Mouse (Mus musculus) MEL (cell line): ENCODE data around the gene Gm21988. TPM values are rescaled to one million over a fixed set of nuclear protein-coding genes. Genes with fewer than 3 reads are reported as not detected.

Experiments
- DNase-seq: peaks from one replicate; pipeline ENCODE4 v3.0.0; 2011; ENCODE audit warnings: low read depth, low spot score
- H3K27ac ChIP-seq: 2 replicates; pipeline ENCODE4 v1.5.1; 2012; ENCODE audit warnings: low read depth, mild to moderate bottlenecking, control low read depth, low read length, moderate library complexity; ENCODE audit not compliant: control insufficient read depth
- H3K27me3 ChIP-seq, 2 experiments: fragments of 150-350 bp in 1 of 2; sonication (generic) in 1 of 2; 2 replicates each; pipeline ENCODE4 v1.6.1; 2012; ENCODE audit warnings: low read length in 2 of 2, mild to moderate bottlenecking in 2 of 2, improper control_type of control experiment in 1 of 2, moderate library complexity in 1 of 2; ENCODE audit not compliant: insufficient read depth in 2 of 2, control insufficient read depth in 1 of 2
- H3K36me3 ChIP-seq, 2 experiments: 2 replicates each; pipeline ENCODE4 v1.6.1; 2012 to 2014; ENCODE audit warnings: low read length in 2 of 2, improper control_type of control experiment in 1 of 2, inconsistent platforms in 1 of 2, mild to moderate bottlenecking in 1 of 2; ENCODE audit not compliant: insufficient read depth in 2 of 2, control insufficient read depth in 1 of 2
- H3K4me1 ChIP-seq, 2 experiments: fragments of 150-350 bp in 1 of 2; sonication (generic) in 1 of 2; 2 replicates each; pipeline ENCODE4 v1.6.1; 2012; ENCODE audit warnings: low read length in 2 of 2, improper control_type of control experiment in 1 of 2, mild to moderate bottlenecking in 1 of 2; ENCODE audit not compliant: insufficient read depth in 2 of 2, control insufficient read depth in 1 of 2
- H3K4me3 ChIP-seq, 2 experiments: fragments of 150-350 bp in 1 of 2; sonication (generic) in 1 of 2; 2 replicates each; pipeline ENCODE4 v1.5.1; 2012; ENCODE audit warnings: low read depth in 2 of 2, low read length in 2 of 2, mild to moderate bottlenecking in 2 of 2, moderate library complexity in 2 of 2, control low read depth in 1 of 2, improper control_type of control experiment in 1 of 2; ENCODE audit not compliant: control insufficient read depth in 1 of 2, insufficient read depth in 1 of 2
- H3K79me2 ChIP-seq: 2 replicates; pipeline ENCODE4 v1.6.1; 2012; ENCODE audit warnings: mild to moderate bottlenecking, low read length, moderate library complexity; ENCODE audit not compliant: control insufficient read depth, poor library complexity, insufficient read depth
- H3K9ac ChIP-seq: 2 replicates; pipeline ENCODE4 v1.6.1; 2012; ENCODE audit warnings: low read depth, mild to moderate bottlenecking, control low read depth, low read length, moderate library complexity; ENCODE audit not compliant: control insufficient read depth, poor library complexity, severe bottlenecking
- H3K9me3 ChIP-seq: fragments of 150-350 bp; sonication (generic); replicated peaks from 2 replicates; pipeline ENCODE4 v1.6.1; 2012; ENCODE audit warnings: mild to moderate bottlenecking, low read length, improper control_type of control experiment, moderate library complexity; ENCODE audit not compliant: insufficient read depth
- CHD1 ChIP-seq: IDR thresholded peaks from 2 replicates; pipeline ENCODE4 v1.6.1; 2012; ENCODE audit warnings: low read depth, mild to moderate bottlenecking, inconsistent platforms, low read length, improper control_type of control experiment
- CHD2 ChIP-seq: IDR thresholded peaks from 2 replicates; pipeline ENCODE4 v1.6.1; 2011; ENCODE audit warnings: low read length, improper control_type of control experiment
- CTCF ChIP-seq, 3 experiments: IDR thresholded peaks in 2 of 3; conservative IDR thresholded peaks in 1 of 3; 2 replicates each; pipeline ENCODE4 v1.5.1; 2011 to 2012; ENCODE audit warnings: low read length in 3 of 3, low read depth in 2 of 3, mild to moderate bottlenecking in 2 of 3, improper control_type of control experiment in 1 of 3, inconsistent platforms in 1 of 3, mixed read lengths in 1 of 3, moderate library complexity in 1 of 3; ENCODE audit not compliant: control insufficient read depth in 1 of 3, insufficient read depth in 1 of 3, poor library complexity in 1 of 3, severe bottlenecking in 1 of 3
- E2F4 ChIP-seq: IDR thresholded peaks from 2 replicates; pipeline ENCODE4 v1.6.1; 2011; ENCODE audit warnings: low read depth, low read length, improper control_type of control experiment, borderline replicate concordance
- EP300 ChIP-seq, 2 experiments: IDR thresholded peaks; 2 replicates each; pipeline ENCODE4 v1.6.1; 2011; ENCODE audit warnings: improper control_type of control experiment in 2 of 2, low read length in 2 of 2, low read depth in 1 of 2, mild to moderate bottlenecking in 1 of 2
- ETS1 ChIP-seq: IDR thresholded peaks from 2 replicates; pipeline ENCODE4 v1.6.1; 2012; ENCODE audit warnings: low read depth, mild to moderate bottlenecking, inconsistent platforms, low read length, improper control_type of control experiment, moderate library complexity
- GABPA ChIP-seq: IDR thresholded peaks from 2 replicates; pipeline ENCODE4 v1.6.1; 2012; ENCODE audit warnings: low read depth, mild to moderate bottlenecking, inconsistent platforms, low read length, improper control_type of control experiment, moderate library complexity
- GATA1 ChIP-seq: IDR thresholded peaks from 2 replicates; pipeline ENCODE4 v1.6.1; 2011; ENCODE audit warnings: low read depth, low read length, improper control_type of control experiment
- JUND ChIP-seq: IDR thresholded peaks from 2 replicates; pipeline ENCODE4 v1.6.1; 2011; ENCODE audit warnings: low read depth, mild to moderate bottlenecking, improper control_type of control experiment, low read length
- KAT2A ChIP-seq: conservative IDR thresholded peaks from 2 replicates; pipeline ENCODE4 v1.6.1; 2012; ENCODE audit warnings: low read depth, low read length, improper control_type of control experiment, inconsistent platforms
- MAX ChIP-seq: IDR thresholded peaks from 2 replicates; pipeline ENCODE4 v1.6.1; 2011; ENCODE audit warnings: low read length, improper control_type of control experiment
- MXI1 ChIP-seq: IDR thresholded peaks from 2 replicates; pipeline ENCODE4 v1.6.1; 2011; ENCODE audit warnings: mild to moderate bottlenecking, low read depth, low read length, improper control_type of control experiment
- MYC ChIP-seq: IDR thresholded peaks from 2 replicates; pipeline ENCODE4 v1.6.1; 2011; ENCODE audit warnings: low read depth, mild to moderate bottlenecking, low read length, improper control_type of control experiment, moderate library complexity
- NRF1 ChIP-seq: IDR thresholded peaks from 2 replicates; pipeline ENCODE4 v1.6.1; 2014; ENCODE audit warnings: low read depth, mild to moderate bottlenecking, inconsistent platforms, low read length, improper control_type of control experiment, moderate library complexity; ENCODE audit not compliant: poor library complexity, insufficient read depth, severe bottlenecking
- POLR2AphosphoS2 ChIP-seq: IDR thresholded peaks from 2 replicates; pipeline ENCODE4 v1.6.1; 2011; ENCODE audit warnings: low read length, improper control_type of control experiment
- POLR2AphosphoS5 ChIP-seq: IDR thresholded peaks from 2 replicates; pipeline ENCODE4 v1.6.1; 2012; ENCODE audit warnings: low read depth, borderline replicate concordance, mild to moderate bottlenecking, inconsistent platforms, low read length, moderate library complexity, mixed read lengths
- RAD21 ChIP-seq: IDR thresholded peaks from 2 replicates; pipeline ENCODE4 v1.6.1; 2011; ENCODE audit warnings: mild to moderate bottlenecking, low read depth, low read length, improper control_type of control experiment
- TBP ChIP-seq: IDR thresholded peaks from 2 replicates; pipeline ENCODE4 v1.8.0; 2011; ENCODE audit warnings: low read depth, low read length, improper control_type of control experiment
- USF2 ChIP-seq, 2 experiments: IDR thresholded peaks; 2 replicates each; pipeline ENCODE4 v1.6.1; 2011 to 2012; ENCODE audit warnings: improper control_type of control experiment in 2 of 2, low read length in 2 of 2, borderline replicate concordance in 1 of 2, inconsistent platforms in 1 of 2, low read depth in 1 of 2, mild to moderate bottlenecking in 1 of 2; ENCODE audit not compliant: insufficient read depth in 1 of 2
- ZC3H11A ChIP-seq: IDR thresholded peaks from 2 replicates; pipeline ENCODE4 v1.6.1; 2012; ENCODE audit warnings: low read depth, mild to moderate bottlenecking, inconsistent platforms, low read length, improper control_type of control experiment
- ZKSCAN1 ChIP-seq: IDR thresholded peaks from 2 replicates; pipeline ENCODE4 v1.6.1; 2012; ENCODE audit warnings: low read depth, mild to moderate bottlenecking, inconsistent platforms, low read length, improper control_type of control experiment, moderate library complexity
- polyA plus RNA-seq, 2 experiments: library from polyadenylated mRNA; stranded (reverse) in 1 of 2; unstranded in 1 of 2; fragments of >175 nt in 1 of 2; fragments of >200 nt in 1 of 2; gene quantifications; 2 replicates each; pipeline versions ENCODE4 v1.2.1 to v1.2.4; 2012; ENCODE audit warnings: low replicate concordance in 2 of 2, low read depth in 1 of 2; ENCODE audit not compliant: insufficient read length in 2 of 2, insufficient read depth in 1 of 2, missing spikeins in 1 of 2
- total RNA-seq: library from RNA; depleted of rRNA; stranded (reverse); fragments of 300-350 nt; gene quantifications from 2 replicates; pipeline ENCODE4 v1.2.3, GENCODE M21; 2012

Gene Gm21988
- total and polyA plus RNA-seq, 3 experiments, result 3.7 to 4.1 TPM; not detected in 1

DNA sequence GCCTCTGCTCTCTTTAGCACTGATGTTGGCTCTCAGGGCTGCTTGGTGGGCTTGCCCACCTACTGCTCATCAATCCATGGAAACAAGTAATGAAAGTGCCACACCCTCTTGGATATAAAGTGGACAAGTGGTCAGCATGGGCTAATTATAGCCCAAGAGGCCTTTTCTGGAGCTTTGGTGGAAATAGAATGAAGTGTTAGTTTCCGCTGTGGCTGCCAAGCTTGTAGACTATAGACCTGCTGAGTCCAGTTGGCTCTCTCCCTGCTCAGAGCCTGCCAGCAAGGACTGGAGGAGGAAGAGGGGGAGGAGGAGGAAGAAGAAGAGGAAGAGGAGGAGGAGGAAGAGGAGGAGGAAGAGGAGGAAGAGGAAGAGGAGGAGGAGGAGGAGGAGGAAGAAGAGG lies 26.8 kb upstream of the Gm21988 start:
- DNase-seq, result no peak
- Histone ChIP-seq H3K36me3 (no peaks in the 10 kb centered on the region), H3K4me3 (no peak overlapping the region), H3K9ac (no peak overlapping the region), H3K9me3 (no peaks in the 10 kb centered on the region), H3K4me1 (0 out of 4 replicates have a peak, but pooled peaks cover 0 to 2% of the 10 kb centered on the region in 2 experiments), H3K27me3 (peaks cover 5 to 19% of the 10 kb centered on the region in 2 experiments), H3K79me2 (no peaks in the 10 kb centered on the region), H3K27ac (no peak overlapping the region)
- TF ChIP-seq RAD21 (no peak), ZKSCAN1 (no peak), USF2 (IDR thresholded peaks at IDR 0.05; ENCODE audit: borderline replicate concordance in 1 of 2, insufficient read depth in 1 of 2, low read depth in 1 of 2, low read length in 2 of 2) (no peak), CHD2 (no peak), GABPA (no peak), MXI1 (no peak), MAX (no peak), MYC (no peak), CHD1 (no peak), GATA1 (no peak), ETS1 (no peak), KAT2A (no peak), CTCF (IDR thresholded peaks at IDR 0.05 in 2 of 3, conservative IDR thresholded peaks at IDR 0.05 in 1 of 3; ENCODE audit: control insufficient read depth in 1 of 3, insufficient read depth in 1 of 3, low read depth in 2 of 3, low read length in 3 of 3, poor library complexity in 1 of 3, severe bottlenecking in 1 of 3) (no peak), JUND (no peak), EP300 (IDR thresholded peaks at IDR 0.05; ENCODE audit: low read depth in 1 of 2, low read length in 2 of 2) (no peak), NRF1 (no peak), E2F4 (no peak)

DNA sequence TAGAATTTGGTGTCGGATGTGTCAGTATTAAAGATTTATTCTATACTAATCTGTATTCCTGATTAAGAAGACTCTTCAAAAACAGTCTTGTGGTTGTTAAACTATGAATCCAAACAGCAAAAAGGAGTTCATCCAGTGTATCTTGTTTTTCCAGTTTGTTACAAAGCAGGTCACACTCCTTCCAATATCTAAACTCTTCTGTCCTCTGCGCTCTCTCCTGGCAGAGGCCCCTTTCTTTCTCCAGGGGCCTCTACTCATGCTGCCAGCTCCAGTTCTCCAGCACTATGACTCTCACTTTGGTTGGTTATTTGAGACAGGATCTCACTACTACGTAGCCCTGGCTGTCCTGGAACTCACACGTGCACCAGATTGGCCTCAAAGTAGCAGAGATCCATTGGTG lies 26.2 kb upstream of the Gm21988 start:
- no peak overlapping the region for H3K4me3 ChIP-seq
- TF ChIP-seq TBP (no peak), KAT2A (no peak), E2F4 (no peak), ZC3H11A (no peak), ZKSCAN1 (no peak), EP300 (IDR thresholded peaks at IDR 0.05; ENCODE audit: low read depth in 1 of 2, low read length in 2 of 2) (no peak), MXI1 (no peak), POLR2AphosphoS5 (no peak), POLR2AphosphoS2 (no peak), USF2 (IDR thresholded peaks at IDR 0.05; ENCODE audit: borderline replicate concordance in 1 of 2, insufficient read depth in 1 of 2, low read depth in 1 of 2, low read length in 2 of 2) (no peak), NRF1 (no peak), MAX (no peak), ETS1 (no peak)
- H3K9me3 ChIP-seq, result no peaks in the 10 kb centered on the region
- no peak for DNase-seq
- no peak overlapping the region for H3K9ac ChIP-seq
- H3K27ac ChIP-seq, result no peak overlapping the region
- no peaks in the 10 kb centered on the region for H3K79me2 ChIP-seq
- H3K27me3 ChIP-seq, result peaks cover 6 to 20% of the 10 kb centered on the region in 2 experiments
- 0 out of 4 replicates have a peak, but pooled peaks cover 0 to 2% of the 10 kb centered on the region in 2 experiments for H3K4me1 ChIP-seq
- no peaks in the 10 kb centered on the region for H3K36me3 ChIP-seq
